Mouse (Mus musculus): ENCODE data around the gene Lin28a. TPM values are rescaled to one million over a fixed set of nuclear protein-coding genes. Genes with fewer than 3 reads are reported as not detected.

Gene Lin28a
- polyA plus RNA-seq (2021; fragmentation: Nextera tagmentation) = not detected in 2 replicates
- long read RNA-seq, experiment 1 = 0 reads
- long read RNA-seq, experiment 2 = 0 reads

DNA sequence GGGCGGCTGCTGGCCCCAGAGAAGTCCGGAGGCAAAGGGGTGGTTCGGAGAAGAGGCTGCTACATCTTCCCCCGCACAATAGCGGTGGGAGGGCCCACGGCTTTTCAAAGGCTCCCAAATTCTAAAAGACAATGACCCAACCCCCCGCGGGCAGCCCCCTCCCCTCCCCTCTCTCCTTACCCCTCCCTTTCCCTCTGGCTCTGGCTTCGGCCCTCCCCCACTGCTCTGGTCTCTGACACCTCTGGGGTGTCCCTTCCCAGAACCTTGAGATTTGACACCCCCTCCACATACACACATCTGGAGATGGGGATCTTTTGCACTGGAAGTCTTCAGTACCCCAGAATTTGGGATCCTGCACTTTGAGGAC, at the start of gene Lin28a:
Lin28a (minus strand) TSS at position 63 of the 367 bp plus-strand sequence.

DNA sequence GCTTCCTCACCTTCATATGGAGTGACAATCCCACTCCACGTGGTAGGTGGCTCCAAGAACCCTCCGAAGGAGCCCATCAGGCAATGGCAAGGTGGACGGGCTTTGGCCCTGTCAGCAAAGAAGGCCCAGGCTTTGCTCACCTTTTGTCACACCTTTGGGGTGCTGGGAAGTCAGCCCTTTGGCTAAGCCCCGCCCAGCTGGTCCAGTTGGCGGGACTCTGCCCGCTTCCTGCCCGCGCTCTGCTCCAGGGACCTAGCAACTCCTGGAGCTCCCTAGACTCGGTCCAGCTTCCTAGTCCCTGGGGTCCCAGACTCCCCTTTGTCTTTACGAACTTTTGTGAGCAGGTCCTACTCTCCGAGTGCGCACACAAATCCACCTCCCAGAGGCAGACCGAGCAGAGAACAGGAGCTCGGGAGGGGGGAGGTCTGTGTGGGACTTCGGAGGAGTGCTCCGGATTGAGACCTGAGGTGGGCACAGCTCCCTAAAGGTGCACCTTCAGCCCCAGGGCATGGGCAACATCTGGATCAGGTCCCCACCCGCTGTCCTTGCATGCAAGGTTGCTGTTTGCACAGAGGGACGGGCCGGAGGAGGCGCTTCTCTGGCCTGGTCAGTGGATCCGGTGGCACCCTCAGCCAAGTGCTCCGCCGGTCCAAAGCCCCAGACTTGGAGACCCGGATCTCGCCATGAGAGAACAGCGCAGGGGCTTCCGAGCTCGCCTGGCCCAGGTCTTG, 41.7 kb upstream of the Lin28a start, which contains the start of gene Crybg2:
Crybg2 (plus strand) TSS at position 681 of the 731 bp plus-strand sequence.

DNA sequence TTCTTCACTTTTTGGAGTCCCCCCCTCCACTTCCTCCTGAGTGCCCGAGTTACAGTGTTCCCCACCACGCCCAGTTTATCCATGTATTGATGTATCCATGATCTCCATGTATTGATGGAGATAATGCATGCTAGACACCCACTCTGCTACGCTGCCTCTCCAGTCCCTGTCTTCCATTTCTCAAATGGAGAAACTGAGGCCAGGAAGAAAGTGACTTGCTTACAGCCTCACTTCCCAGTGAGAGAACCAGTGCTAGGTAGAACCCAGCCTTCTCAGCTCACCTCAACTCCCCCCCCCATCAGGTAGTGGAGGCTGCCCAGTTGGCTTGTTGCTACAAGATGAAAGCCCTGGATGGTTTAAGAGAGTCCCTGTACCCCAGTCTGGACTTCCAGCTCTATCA, 34.9 kb upstream of the Lin28a start, which contains the start of gene Zfp683:
Zfp683 (plus strand) TSS at position 301 of the 400 bp plus-strand sequence.

GRCm38 (mm10) chr4:134000466-134001438, 17.9 kb downstream of the Lin28a start, which contains the start of gene Dhdds:
Gene Dhdds (minus strand): TSS chr4:134000918.

DNA sequence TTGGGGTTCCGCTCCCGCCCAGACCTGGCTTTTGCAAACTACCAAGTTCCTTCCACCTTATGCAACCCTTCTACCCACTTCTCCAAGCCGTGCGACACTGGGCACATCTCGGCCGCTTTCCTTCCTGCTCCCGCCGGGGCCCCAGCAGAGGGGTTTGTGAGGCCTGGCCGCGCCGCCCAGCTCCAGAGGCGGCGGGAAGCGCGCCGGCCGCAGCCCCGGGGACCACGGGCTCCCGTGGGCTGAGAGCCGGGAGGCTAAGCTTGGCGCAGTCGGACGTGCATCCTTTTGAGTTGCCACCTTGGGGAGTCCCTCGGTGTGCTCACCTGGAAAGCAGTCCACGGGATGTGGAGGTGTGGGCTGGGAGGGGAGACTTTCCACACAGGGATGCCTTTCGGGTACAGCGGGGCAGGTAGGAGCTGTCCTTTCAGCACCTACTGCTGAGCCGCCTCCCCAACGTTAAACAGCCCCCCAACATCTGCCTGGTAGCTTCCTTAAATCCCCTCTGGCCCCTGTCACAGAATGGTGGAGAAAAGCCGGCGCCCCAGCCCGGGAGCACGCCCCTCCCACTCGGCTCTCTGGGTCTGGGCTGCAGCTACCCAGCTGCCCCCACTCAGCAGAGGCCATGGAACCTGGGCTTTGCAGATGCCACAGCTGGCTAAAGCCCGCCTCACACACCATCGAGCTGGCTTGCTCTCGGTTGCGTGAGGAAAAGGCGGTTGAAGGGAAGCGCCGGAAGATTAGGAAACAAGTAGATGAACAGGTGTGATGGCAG, 50.3 kb downstream of the Lin28a start, which contains the start of gene Hmgn2:
Hmgn2 (minus strand) TSS at position 501 of the 772 bp plus-strand sequence.

Other genes starting within 250 kb of the Lin28a start
- 4.7 and 9.6 TPM in 2 replicates for gene Rps6ka1, start 131.0 kb downstream of the Lin28a start, polyA plus RNA-seq (2021; fragmentation: Nextera tagmentation)
- 230 and 238 TPM in 2 replicates for gene Hmgn2, start 50.2 kb downstream of the Lin28a start, polyA plus RNA-seq (2021; fragmentation: Nextera tagmentation)
- gene Dhdds, start 17.9 kb downstream of the Lin28a start, polyA plus RNA-seq (2021; fragmentation: Nextera tagmentation) = 39.7 and 42.1 TPM in 2 replicates
- gene Zfp683, start 35.0 kb upstream of the Lin28a start, polyA plus RNA-seq (2021; fragmentation: Nextera tagmentation) = not detected in 2 replicates
- 4.6 and 8.1 TPM in 2 replicates for gene Crybg2, start 42.0 kb upstream of the Lin28a start, polyA plus RNA-seq (2021; fragmentation: Nextera tagmentation)
- 17.1 and 21.5 TPM in 2 replicates for gene Cd52, start 76.2 kb upstream of the Lin28a start, polyA plus RNA-seq (2021; fragmentation: Nextera tagmentation)
- 11.6 and 12.2 TPM in 2 replicates for gene Ubxn11, start 83.7 kb upstream of the Lin28a start, polyA plus RNA-seq (2021; fragmentation: Nextera tagmentation)
- 657 and 660 TPM in 2 replicates for gene Sh3bgrl3, start 109.9 kb upstream of the Lin28a start, polyA plus RNA-seq (2021; fragmentation: Nextera tagmentation)
- gene Cep85, start 168.3 kb upstream of the Lin28a start, polyA plus RNA-seq (2021; fragmentation: Nextera tagmentation) = 12.4 and 12.5 TPM in 2 replicates
- gene Gm7534, start 184.2 kb upstream of the Lin28a start, polyA plus RNA-seq (2021; fragmentation: Nextera tagmentation) = not detected in 2 replicates
- not detected in 2 replicates for gene Catsper4, start 208.5 kb upstream of the Lin28a start, polyA plus RNA-seq (2021; fragmentation: Nextera tagmentation)
- 0.21 TPM in 1 of 2 replicates, not detected in the other for gene Cnksr1, start 219.6 kb upstream of the Lin28a start, polyA plus RNA-seq (2021; fragmentation: Nextera tagmentation)
- gene E130218I03Rik, start 224.8 kb upstream of the Lin28a start, polyA plus RNA-seq (2021; fragmentation: Nextera tagmentation) = 0.45 and 0.63 TPM in 2 replicates
- 16.6 and 17.3 TPM in 2 replicates for gene Zfp593, start 226.8 kb upstream of the Lin28a start, polyA plus RNA-seq (2021; fragmentation: Nextera tagmentation)
- not detected in 2 replicates for gene Gm30191, start 228.1 kb upstream of the Lin28a start, polyA plus RNA-seq (2021; fragmentation: Nextera tagmentation)
- 5.0 and 6.2 TPM in 2 replicates for gene Grrp1, start 235.3 kb upstream of the Lin28a start, polyA plus RNA-seq (2021; fragmentation: Nextera tagmentation)

Data from left cerebral cortex, adult 6 months (tissue).